Mouse (Mus musculus) kidney, postnatal 10 days (tissue): ENCODE measurements around the gene Cd6.

ENCODE experiments used
- DNase-seq: peaks from one replicate; pipeline ENCODE4 v3.0.0; 2021; ENCODE audit warnings: mixed read lengths

Cd6 gene

DNA sequence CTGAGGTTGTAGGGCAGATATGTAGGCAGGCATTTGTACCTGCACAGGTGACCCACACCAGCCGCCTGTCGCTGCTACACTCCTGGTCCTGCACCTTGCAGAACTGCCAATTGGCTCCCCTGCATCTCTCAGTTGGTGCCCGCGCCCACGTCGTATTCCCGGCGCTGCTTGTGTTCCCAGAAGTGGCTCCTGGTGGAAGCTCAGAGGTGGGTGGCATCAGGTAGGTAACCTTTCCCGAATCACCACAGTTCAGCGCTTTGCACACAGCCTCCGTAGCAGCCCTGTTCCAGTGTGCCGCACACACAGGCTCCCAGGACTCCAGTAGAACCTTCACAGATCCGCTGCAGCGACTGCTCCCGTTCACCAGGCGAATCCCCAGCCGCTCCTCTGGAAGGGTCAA lies 30.7 kb downstream of the Cd6 start:
- DNase-seq, result no peak

- DNase-seq, result no peak
Observed at GRCm38 (mm10) chr19:10798576-10798975, 31.3 kb downstream of the Cd6 start.

DNA sequence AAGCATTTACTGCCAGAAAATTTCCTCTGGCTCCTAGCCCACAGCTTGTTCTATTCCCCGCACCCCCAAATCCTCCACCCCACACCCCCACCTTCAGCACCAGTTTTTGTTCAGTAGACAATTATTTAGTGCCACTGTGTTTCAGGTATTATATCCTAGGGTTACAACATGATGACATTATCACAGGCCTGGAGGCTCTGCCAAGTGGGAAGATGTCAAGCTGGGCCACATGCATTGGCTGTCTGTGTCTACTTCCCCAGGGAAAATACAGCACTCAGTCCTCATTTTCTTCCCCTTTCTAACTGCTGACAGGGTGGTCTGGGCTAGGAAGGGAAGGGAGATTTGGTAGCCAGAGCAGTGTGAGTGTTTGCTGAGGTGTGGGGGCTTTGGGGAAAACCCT lies 34.9 kb downstream of the Cd6 start:
- no peak for DNase-seq

GRCm38 (mm10) chr19:10793044-10793443 lies 36.8 kb downstream of the Cd6 start:
- DNase-seq, result no peak

- no peak for DNase-seq
Observed at GRCm38 (mm10) chr19:10790323-10790722, 39.5 kb downstream of the Cd6 start.

- DNase-seq, result no peak
Observed at GRCm38 (mm10) chr19:10788242-10788641, 41.6 kb downstream of the Cd6 start.

GRCm38 (mm10) chr19:10787406-10787805 lies 42.5 kb downstream of the Cd6 start:
- DNase-seq, result no peak

- no peak for DNase-seq
Observed at GRCm38 (mm10) chr19:10786753-10787152, 43.1 kb downstream of the Cd6 start.

- no peak for DNase-seq
Observed at GRCm38 (mm10) chr19:10784796-10785459, 44.9 kb downstream of the Cd6 start.

DNA sequence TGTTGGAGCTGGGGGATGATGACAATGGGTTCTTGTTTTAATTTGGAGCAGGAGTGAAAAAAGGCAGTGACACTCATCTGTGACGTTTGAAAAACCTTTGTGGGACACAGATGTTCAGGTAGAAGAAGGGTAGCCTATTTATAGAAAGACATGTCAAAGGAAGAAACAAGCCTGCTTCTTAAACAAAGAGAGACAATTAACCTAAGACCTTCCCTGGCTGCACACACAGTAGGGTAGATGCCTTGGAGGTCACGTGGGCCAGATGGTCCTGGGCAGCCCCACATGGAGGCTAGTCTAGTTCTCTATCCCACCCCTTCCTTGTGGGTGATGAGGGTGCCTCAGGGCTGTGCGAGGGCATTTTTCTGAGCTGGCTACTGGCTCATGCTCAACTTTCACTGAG lies 45.8 kb downstream of the Cd6 start:
- DNase-seq, result no peak

- no peak for DNase-seq
Observed at GRCm38 (mm10) chr19:10783168-10783567, 46.7 kb downstream of the Cd6 start.

- DNase-seq, result no peak
Observed at GRCm38 (mm10) chr19:10781641-10782040, 48.2 kb downstream of the Cd6 start.

GRCm38 (mm10) chr19:10776906-10777305 lies 53.0 kb downstream of the Cd6 start:
- no peak for DNase-seq

DNA sequence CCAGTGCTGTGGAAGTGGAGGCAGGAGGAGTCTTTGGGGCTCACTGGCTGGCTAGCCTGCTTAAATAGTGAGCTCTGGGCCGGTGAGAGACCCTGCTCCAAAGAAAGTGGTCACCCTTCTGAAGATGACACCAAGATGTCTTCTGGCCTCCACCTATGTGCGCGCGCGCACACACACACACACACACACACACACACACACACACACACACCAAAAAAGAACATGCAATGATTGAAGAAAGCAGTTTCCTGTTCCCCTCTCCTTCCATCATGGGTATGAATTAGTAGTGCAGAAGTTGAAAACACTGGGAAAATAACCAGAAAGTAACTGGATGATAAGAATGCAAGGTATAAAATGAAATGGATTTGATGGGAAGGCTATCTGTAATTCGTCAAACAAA lies 55.7 kb downstream of the Cd6 start:
- no peak for DNase-seq

GRCm38 (mm10) chr19:10773384-10773783 lies 56.5 kb downstream of the Cd6 start:
- no peak for DNase-seq

GRCm38 (mm10) chr19:10772866-10773265 lies 57.0 kb downstream of the Cd6 start:
- no peak for DNase-seq

DNA sequence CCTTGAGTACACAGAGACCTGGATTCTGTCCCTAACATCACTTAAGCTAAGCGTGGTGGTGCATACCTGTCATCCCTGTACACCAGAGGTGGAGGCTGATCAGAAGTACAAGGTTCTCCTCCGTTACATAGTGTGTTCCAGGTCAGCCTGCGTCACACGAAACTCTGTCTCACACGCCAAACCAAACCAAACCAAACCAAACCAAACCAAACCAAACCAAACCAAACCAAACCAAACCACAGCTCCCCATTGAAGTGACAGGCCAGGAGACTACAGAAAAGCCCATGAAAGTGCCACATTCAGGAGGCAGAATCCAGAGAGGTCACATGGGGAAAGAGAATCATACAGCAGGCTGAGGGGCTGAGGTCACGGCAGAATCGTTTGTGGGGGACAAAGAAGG lies 57.9 kb downstream of the Cd6 start:
- no peak for DNase-seq

DNA sequence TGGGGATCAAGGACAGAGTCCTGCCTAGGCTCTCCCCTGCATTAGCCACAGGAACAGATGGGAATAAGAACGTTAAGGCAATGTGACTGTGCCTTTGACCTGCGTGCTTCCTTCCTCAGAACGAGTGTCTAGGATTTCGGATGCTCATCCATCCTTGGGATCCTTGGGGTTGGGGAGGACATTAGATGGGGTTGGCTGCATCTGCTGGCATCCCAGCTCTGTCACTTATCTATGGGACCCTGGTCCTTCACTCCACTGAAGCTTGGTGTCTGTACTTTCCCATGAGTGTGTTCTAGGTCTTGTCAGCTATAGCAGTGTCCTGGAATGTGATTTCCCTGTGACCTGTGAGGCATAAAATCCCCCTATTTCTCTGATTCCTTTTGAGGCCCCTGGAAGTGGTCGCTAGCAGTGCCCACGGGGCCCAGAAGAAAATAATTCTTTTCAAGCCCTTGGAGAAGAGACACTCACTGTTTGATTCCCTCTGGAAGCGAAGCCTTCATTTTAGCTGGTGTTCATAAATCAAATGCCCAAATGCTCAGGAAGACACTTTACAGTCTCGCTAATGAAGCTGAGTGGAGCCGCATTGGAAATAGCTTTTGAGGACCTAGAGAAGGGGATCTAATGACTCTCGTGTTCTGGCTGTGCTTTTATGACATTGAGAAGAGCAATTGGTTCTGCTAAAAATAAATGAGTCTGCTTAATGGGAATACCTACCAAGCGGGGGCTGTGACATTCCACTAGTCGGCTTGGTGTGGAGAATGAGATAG lies 60.2 kb downstream of the Cd6 start:
- DNase-seq, result no peak

GRCm38 (mm10) chr19:10768694-10769428 lies 61.0 kb downstream of the Cd6 start:
- DNase-seq, result no peak

GRCm38 (mm10) chr19:10767631-10768030 lies 62.2 kb downstream of the Cd6 start:
- DNase-seq, result no peak

GRCm38 (mm10) chr19:10763381-10764031 lies 66.4 kb downstream of the Cd6 start:
- no peak for DNase-seq

GRCm38 (mm10) chr19:10762468-10762867 lies 67.4 kb downstream of the Cd6 start:
- DNase-seq, result no peak

DNA sequence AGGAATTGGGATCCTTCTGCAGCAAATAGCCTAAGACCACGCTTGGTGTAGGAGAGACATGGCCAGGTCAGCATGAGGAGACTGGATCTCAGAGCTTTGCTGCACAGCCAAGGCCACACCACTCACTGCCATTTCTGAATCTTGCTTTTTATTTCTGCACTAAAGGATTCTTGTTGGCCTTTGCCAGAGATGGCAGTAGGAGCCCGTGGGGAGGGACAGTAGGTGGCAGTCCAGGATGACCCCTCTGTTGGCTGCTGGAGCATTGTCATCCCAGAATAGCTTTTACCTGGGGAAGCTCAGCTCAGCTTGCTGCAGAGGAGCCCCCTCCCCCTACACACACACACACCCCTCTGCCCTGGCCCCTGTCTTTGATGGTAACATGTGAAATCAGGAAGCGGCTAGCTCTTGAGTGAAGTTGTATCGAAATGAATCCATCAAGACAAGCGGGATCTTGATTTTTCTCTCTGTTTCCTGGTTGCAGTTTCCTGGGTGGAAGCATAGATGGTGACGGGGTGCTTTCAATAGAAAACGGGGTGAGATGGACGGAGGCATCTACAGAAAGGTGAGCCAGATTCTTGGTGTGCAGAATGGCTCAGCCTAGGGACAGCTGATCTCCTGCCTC lies 68.0 kb downstream of the Cd6 start:
- DNase-seq, result no peak
